Mouse (Mus musculus) small intestine, adult 2 months (tissue): ENCODE data around the gene Parp3. TPM values are rescaled to one million over a fixed set of nuclear protein-coding genes. Genes with fewer than 3 reads are reported as not detected.

Experiments
- H3K27ac ChIP-seq: fragments of 200-500 bp; 2 replicates; pipeline ENCODE4 v1.5.1; 2012; ENCODE audit warnings: low read depth, low read length, control low read depth, inconsistent platforms; ENCODE audit not compliant: insufficient read depth
- H3K27me3 ChIP-seq: fragments of 200-500 bp; 2 replicates; pipeline ENCODE4 v1.6.1; 2012; ENCODE audit warnings: mild to moderate bottlenecking, moderate library complexity, low read length, inconsistent platforms; ENCODE audit not compliant: control insufficient read depth, insufficient read depth
- H3K36me3 ChIP-seq: fragments of 200-500 bp; 2 replicates; pipeline ENCODE4 v1.6.1; 2012; ENCODE audit warnings: mild to moderate bottlenecking, low read length, control low read depth, inconsistent platforms; ENCODE audit not compliant: control insufficient read depth, insufficient read depth
- H3K4me1 ChIP-seq: fragments of 200-500 bp; 2 replicates; pipeline ENCODE4 v1.6.1; 2012; ENCODE audit warnings: low read length, inconsistent platforms, mixed read lengths; ENCODE audit not compliant: control insufficient read depth, insufficient read depth, insufficient read length
- H3K4me3 ChIP-seq: fragments of 200-500 bp; 2 replicates; pipeline ENCODE4 v1.5.1; 2012; ENCODE audit warnings: low read depth, mild to moderate bottlenecking, control low read depth, inconsistent platforms, low read length, moderate library complexity
- CTCF ChIP-seq: fragments of 200-500 bp; IDR thresholded peaks from 2 replicates; pipeline ENCODE4 v1.5.1; 2012; ENCODE audit warnings: low read depth, mild to moderate bottlenecking, control low read depth, inconsistent platforms, low read length, moderate library complexity, mixed read lengths; ENCODE audit not compliant: insufficient replicate concordance, insufficient read length; ENCODE audit errors: extremely low read depth
- POLR2A ChIP-seq: fragments of 200-500 bp; IDR thresholded peaks from 2 replicates; pipeline ENCODE4 v1.6.1; 2012; ENCODE audit warnings: low read depth, mild to moderate bottlenecking, control low read depth, inconsistent platforms, low read length, moderate library complexity
- WGBS: fragments of 180-500 bp; shearing (Covaris S2); methylation state at CpG from one replicate; pipeline ENCODE4 v1.1.7; 2018; 5-methylcytosine and 5-hydroxymethylcytosine counted together
- polyA plus RNA-seq: library from polyadenylated mRNA; depleted of rRNA; stranded (reverse); fragments of >200 nt; gene quantifications from 2 replicates; pipeline ENCODE4 v1.2.3, GENCODE M21; 2012

Parp3 gene
- polyA plus RNA-seq, 1 experiment, result 19.5 TPM

DNA sequence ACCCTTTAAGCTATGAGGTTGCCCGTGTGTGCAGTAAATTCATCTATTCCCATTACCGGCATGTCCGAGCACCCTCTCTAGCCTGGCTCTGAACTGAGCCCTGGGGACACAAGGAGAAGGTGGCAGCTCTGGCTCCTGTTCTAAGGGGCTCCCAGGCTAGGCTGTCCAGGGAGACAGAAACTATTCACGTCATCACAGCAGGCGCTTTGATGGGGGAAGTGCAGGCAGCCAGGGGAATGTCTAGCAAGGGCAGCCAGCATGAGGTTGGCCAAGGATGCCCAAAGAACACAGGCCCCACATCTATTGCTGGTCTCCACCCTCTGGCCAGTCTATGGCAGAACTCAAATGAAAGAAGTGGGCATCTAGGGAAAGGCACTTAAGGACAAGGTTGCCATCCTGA, 18.8 kb downstream of the Parp3 start:
- 88% methylated on average over 5 of the region's 5 CpGs for WGBS
- H3K27ac ChIP-seq, result no peak overlapping the region
- no peaks in the 10 kb centered on the region for H3K27me3 ChIP-seq
- H3K4me1 ChIP-seq, result peaks cover 8% of the 10 kb centered on the region
- TF ChIP-seq POLR2A (no peak), CTCF (no peak)
- H3K4me3 ChIP-seq, result no peak overlapping the region
- H3K36me3 ChIP-seq, result no peaks in the 10 kb centered on the region

DNA sequence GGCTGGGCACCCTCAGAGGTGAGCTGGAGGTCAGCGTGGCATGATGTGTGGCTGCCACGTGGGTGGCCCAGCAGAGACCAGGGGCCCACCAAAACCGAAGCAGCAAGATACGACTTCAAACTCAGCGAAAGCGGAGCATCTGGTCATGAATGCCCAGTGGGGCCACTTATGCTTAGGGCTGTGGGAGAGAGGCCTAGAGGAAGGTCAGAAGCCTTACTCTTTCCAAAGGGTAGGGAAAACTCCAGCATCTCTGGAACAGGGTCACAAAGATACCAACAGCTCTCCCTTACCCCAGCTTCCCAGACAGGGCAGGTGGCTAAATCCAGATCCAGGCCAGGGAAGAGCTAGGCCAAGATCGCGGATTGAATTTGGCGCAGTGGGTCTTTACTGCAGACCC, 19.6 kb downstream of the Parp3 start:
- Histone ChIP-seq H3K4me1 (peaks cover 8% of the 10 kb centered on the region), H3K27me3 (no peaks in the 10 kb centered on the region), H3K4me3 (no peak overlapping the region), H3K36me3 (no peaks in the 10 kb centered on the region), H3K27ac (no peak overlapping the region)
- 77% methylated on average over 9 of the region's 9 CpGs for WGBS
- TF ChIP-seq POLR2A, result no peak
- no peak for TF ChIP-seq CTCF

DNA sequence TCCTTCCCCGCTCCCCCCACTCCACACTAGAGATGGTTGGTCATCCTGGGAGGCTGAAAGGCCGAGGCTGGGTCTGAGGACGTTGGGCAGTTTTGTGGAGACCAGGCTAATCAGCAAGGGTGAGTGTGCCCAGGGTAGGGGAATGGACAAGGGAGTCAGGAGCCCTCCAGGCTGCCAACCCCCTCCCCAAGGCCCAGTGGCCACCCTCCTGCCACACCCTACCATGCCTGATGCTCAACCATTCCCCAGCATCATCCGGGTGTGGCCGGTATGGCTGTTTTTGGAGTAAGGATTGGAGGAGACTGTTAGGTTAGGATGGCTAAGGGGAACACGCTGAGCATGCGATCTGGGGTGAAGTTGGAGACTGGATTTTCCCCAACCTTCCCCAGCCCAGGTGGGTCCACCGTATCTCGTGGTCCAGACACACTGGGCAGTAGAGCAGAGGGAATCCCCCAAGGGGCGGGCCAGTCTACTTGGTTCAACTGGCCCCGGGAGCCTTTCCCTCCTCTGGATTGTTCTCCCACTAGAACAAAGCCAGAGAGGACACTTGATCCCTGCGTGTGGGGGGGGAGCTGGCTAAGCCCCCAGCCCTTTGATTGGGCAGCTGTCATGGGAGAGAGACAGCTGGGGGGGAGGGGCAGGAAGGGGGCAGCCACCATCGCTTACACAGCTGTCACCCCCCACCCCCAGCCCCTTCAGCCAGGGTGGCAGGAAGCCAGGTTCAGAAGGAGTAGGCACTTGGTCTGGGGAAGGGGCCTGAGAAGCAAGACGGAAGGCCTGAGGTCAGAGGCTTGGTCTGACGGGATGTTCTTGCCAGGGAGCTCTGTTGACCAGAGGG, 20.2 kb downstream of the Parp3 start:
- no peak overlapping the region for H3K27ac ChIP-seq
- H3K36me3 ChIP-seq, result no peaks in the 10 kb centered on the region
- no peak overlapping the region for H3K4me3 ChIP-seq
- H3K27me3 ChIP-seq, result no peaks in the 10 kb centered on the region
- TF ChIP-seq CTCF, result no peak
- TF ChIP-seq POLR2A, result no peak
- WGBS, result 78% methylated on average over 15 of the region's 15 CpGs
- peaks cover 8% of the 10 kb centered on the region for H3K4me1 ChIP-seq

DNA sequence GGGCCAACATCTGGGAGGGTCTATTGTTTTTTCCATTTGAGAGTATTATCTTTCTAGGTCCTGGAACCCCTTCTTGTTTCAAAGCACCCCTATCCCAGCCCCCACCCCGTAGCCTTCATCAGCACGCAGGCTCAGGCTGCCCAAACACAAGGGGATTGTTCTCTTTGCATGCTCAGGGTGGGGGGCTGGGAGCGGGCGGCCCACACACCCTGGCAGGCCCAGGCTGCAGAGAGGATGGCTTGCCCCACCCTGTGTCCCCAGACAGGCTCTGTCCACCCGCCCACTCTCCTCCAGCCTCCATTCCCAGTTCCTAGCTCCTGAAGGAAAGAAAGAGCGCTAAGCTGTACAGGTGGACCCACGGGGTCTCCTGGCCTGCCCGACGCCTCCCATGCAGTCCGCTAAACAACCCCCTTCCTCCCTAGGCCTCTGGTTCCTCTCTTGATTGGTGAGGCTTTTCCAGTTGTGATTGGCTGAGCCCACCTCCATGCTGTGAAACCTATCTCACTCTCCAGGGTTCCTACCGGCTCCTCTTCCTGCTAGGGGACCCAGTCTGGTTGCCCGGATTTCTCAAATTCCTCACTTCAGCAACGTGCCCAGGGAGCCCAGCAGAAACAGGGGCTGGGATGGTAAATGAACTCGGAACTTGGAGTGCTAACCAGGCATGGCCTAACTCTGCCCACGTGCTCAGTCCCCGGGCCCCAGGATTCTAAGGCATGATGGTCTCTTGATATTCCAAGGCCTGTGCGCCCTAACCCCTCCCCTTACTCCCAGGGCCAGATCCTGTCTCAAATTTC, 21.7 kb downstream of the Parp3 start:
- Histone ChIP-seq H3K4me1 (peaks cover 8% of the 10 kb centered on the region), H3K27me3 (no peaks in the 10 kb centered on the region), H3K4me3 (no peak overlapping the region), H3K27ac (no peak overlapping the region), H3K36me3 (no peaks in the 10 kb centered on the region)
- no peak for TF ChIP-seq CTCF
- no peak for TF ChIP-seq POLR2A
- 79% methylated on average over 17 of the region's 17 CpGs for WGBS

DNA sequence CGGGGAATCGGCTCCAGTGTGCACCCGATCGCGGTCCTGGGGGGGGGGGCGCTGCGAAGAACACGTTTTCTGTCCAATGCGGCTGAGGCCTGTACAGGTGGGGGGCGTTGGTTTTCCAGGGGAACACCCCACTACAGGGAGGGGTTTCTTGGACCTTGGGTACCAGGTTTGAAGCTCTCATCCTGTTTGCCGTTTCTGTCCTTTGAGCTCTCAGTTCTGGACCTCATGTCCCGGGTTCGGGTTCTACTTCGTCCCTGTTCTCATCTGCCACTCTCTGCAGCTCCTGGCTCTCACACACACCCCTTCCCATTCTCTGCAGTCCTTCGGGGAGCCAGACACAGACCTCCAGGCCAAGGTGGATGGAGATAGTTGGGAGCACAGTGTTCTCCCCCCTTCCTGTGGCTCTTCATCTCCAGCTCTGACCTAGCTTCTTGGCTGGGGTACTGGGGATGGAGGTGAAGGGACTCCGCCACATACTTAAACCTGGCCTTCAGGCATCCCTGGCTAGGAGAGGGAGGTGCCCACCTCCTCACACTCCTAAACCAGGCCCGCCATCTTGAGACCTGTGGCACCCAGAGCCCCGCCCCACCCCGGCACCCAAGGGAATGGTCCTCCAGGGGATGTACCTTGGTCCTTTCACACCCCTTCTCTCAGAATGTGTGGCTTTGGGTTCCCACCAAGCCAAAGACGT, 22.5 kb downstream of the Parp3 start:
- no peak overlapping the region for H3K27ac ChIP-seq

DNA sequence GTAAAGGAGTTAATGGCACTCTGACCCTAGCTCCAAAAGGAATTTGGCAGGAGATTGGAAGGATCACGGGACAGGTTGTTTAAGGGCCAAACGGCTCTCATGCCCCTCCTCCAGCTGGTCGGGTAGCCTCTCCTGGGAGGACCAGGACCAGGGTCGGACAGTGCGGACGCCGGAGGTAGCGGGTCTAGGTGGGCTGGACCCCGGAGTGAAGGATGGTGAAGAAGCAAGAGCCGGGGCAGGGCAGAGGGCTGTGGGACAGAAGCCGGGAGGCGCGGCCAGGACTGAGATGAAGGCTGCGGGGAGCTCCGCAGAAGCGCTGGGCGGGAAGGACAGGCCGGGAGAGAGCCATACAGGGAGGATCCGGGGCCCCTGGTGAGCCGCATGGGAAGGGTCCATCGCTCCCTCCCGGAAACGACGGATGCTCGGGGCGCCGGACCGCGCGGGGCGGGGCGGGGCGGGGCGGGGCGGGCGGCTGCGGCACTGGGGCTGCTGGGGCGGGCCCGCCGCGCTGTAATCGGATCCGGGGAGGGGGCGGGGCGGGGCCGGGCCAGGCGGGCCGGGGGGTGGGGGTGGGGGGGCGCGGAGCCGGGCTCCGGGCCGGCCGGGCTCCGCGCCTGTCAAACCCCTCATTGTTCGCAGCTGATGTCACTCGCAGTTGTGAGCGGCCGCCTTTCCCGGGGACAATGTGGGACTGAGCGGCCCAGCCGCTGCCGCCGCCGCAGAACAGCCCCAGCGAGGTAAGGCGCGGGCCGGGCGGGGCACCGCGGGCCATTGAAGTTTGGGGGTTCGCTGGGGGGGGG, 23.3 kb downstream of the Parp3 start, which contains the start of gene Pcbp4:
Gene Pcbp4 (plus strand): TSS at position 21 of the 800 bp plus-strand sequence.
- TF ChIP-seq POLR2A (no peak), CTCF (no peak)
- peak within 1 kb of the TSS; percentile 24; the same call in 1 of the 2 replicates for H3K27ac ChIP-seq
- 1% methylated on average over 62 of the region's 74 CpGs for WGBS
- no peaks in the 10 kb centered on the region for H3K27me3 ChIP-seq
- no peaks in the 10 kb centered on the region for H3K36me3 ChIP-seq
- H3K4me3 ChIP-seq, result peak within 1 kb of the TSS; percentile 73
- peaks cover 12% of the 10 kb centered on the region for H3K4me1 ChIP-seq

More for the DNA sequence above, 22.5 kb downstream of the Parp3 start:
- WGBS, result 20% methylated on average over 20 of the region's 20 CpGs
- Histone ChIP-seq H3K27me3 (no peaks in the 10 kb centered on the region), H3K36me3 (no peaks in the 10 kb centered on the region), H3K4me1 (peaks cover 12% of the 10 kb centered on the region), H3K4me3 (peak overlapping the region; percentile 73)
- TF ChIP-seq POLR2A (no peak), CTCF (no peak)
